Mouse (Mus musculus): ENCODE data around the gene Ttll5.

- no peak for TF ChIP-seq GATA1 (IDR thresholded peaks at IDR 0.05; ENCODE audit: borderline replicate concordance, low read length)
- TF ChIP-seq FLI1 (IDR thresholded peaks at IDR 0.05; ENCODE audit: low read length), result no peak
Observed at GRCm38 (mm10) chr12:85910811-85911210, 86.4 kb downstream of the Ttll5 start.
